Mouse (Mus musculus): ENCODE data around the gene Dffa. TPM values are rescaled to one million over a fixed set of nuclear protein-coding genes. Genes with fewer than 3 reads are reported as not detected.

The Dffa gene
- total and polyA plus RNA-seq, 3 experiments: 23.4 to 44.8 (median 26.8) TPM

DNA sequence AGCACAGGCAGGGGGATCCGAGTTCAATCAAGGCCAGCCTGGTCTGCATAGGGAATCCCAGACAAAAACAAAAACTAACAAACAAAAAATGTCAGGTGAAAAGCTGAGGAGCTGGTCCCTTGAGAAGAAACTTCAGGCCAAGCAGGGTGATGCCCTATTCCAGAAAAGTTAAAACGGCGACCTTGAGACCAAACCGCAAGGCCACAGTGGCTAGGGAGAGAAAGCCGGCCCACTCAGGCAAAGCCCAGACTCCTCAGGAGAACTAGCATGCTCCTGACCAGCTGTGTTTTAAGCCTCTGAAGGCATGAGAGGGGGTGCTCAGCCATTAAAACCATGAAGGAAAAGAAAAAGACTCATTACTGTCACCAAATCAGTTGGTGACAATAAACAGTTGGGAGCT, 18.6 kb upstream of the Dffa start:
- Histone ChIP-seq H3K9me3 (replicated peaks; ENCODE audit: low read length) (no peaks in the 10 kb centered on the region), H3K9ac (ENCODE audit: insufficient read depth, low read depth) (no peak overlapping the region), H3K4me3 (replicated peaks in 1 of 3; ENCODE audit: low read depth in 2 of 3, low read length in 2 of 3, poor library complexity in 1 of 3) (no peak overlapping the region), H3K4me1 (ENCODE audit: control insufficient read depth in 1 of 2, insufficient read depth in 2 of 2) (peaks cover 0 to 11% of the 10 kb centered on the region in 2 experiments; a peak in 2 of 4 replicates), H3K4me2 (ENCODE audit: insufficient read depth, low read depth, poor library complexity, severe bottlenecking) (no peak overlapping the region), H3K79me2 (replicated peaks; ENCODE audit: control insufficient read depth, extremely low read depth, insufficient read depth, poor library complexity, severe bottlenecking) (peaks cover 33% of the 10 kb centered on the region), H3K27me3 (replicated peaks) (no peaks in the 10 kb centered on the region), H3K36me3 (replicated peaks in 1 of 2; ENCODE audit: control insufficient read depth in 1 of 2, insufficient read depth in 1 of 2, low read length in 1 of 2) (peaks cover 0 to 63% of the 10 kb centered on the region in 2 experiments), H3K27ac (ENCODE audit: insufficient read depth, low read depth) (no peak overlapping the region)
- in situ Hi-C loops (cut with MboI; ENCODE audit: low pct_ligation_motif_present, low pct_unique_long_range_greater_than_20kb, low sequenced_read_pairs): no loop called here
- DNase-seq (ENCODE audit: extremely low read depth): no peak
- TF ChIP-seq CHD2 (IDR thresholded peaks at IDR 0.05; ENCODE audit: low read length): no peak
- TF ChIP-seq TBP (conservative IDR thresholded peaks at IDR 0.05; ENCODE audit: low read depth, low read length): no peak
- TF ChIP-seq EP300 (IDR thresholded peaks at IDR 0.05; ENCODE audit: low read length): no peak
- no peak for TF ChIP-seq MYC (IDR thresholded peaks at IDR 0.05; ENCODE audit: low read depth, low read length)
- dilution Hi-C loops (cut with MboI; ENCODE audit: extremely low pct_ligation_motif_present, extremely low pct_unique_long_range_greater_than_20kb, low sequenced_read_pairs): no loop called here

- H3K4me3 ChIP-seq (replicated peaks in 1 of 3; ENCODE audit: low read depth in 2 of 3, low read length in 2 of 3, poor library complexity in 1 of 3): no peak overlapping the region
- in situ Hi-C loops (cut with MboI; ENCODE audit: low pct_ligation_motif_present, low pct_unique_long_range_greater_than_20kb, low sequenced_read_pairs): no loop called here
- H3K4me1 ChIP-seq (ENCODE audit: control insufficient read depth in 1 of 2, insufficient read depth in 2 of 2): peaks cover 0 to 12% of the 10 kb centered on the region in 2 experiments; a peak in 3 of 4 replicates
- H3K36me3 ChIP-seq (replicated peaks in 1 of 2; ENCODE audit: control insufficient read depth in 1 of 2, insufficient read depth in 1 of 2, low read length in 1 of 2): peaks cover 2 to 58% of the 10 kb centered on the region in 2 experiments
- H3K79me2 ChIP-seq (replicated peaks; ENCODE audit: control insufficient read depth, extremely low read depth, insufficient read depth, poor library complexity, severe bottlenecking): peaks cover 26% of the 10 kb centered on the region
- TF ChIP-seq ZMIZ1 (IDR thresholded peaks at IDR 0.05; ENCODE audit: low read depth, low read length) (no peak), MAX (IDR thresholded peaks at IDR 0.05; ENCODE audit: low read length) (no peak), MYC (IDR thresholded peaks at IDR 0.05; ENCODE audit: low read depth, low read length) (no peak), CTCF (conservative IDR thresholded peaks at IDR 0.05 in 1 of 2, IDR thresholded peaks at IDR 0.05 in 1 of 2; ENCODE audit: low read depth in 2 of 2, low read length in 2 of 2) (no peak), IRF4 (IDR thresholded peaks at IDR 0.05; ENCODE audit: low read depth, low read length) (no peak)
- H3K9me3 ChIP-seq (replicated peaks; ENCODE audit: low read length): no peaks in the 10 kb centered on the region
- dilution Hi-C loops (cut with MboI; ENCODE audit: extremely low pct_ligation_motif_present, extremely low pct_unique_long_range_greater_than_20kb, low sequenced_read_pairs): no loop called here
- H3K27me3 ChIP-seq (replicated peaks): no peaks in the 10 kb centered on the region
- H3K4me2 ChIP-seq (ENCODE audit: insufficient read depth, low read depth, poor library complexity, severe bottlenecking): no peak overlapping the region
- no peak for DNase-seq (ENCODE audit: extremely low read depth)
- no peak overlapping the region for H3K27ac ChIP-seq (ENCODE audit: insufficient read depth, low read depth)
- H3K9ac ChIP-seq (ENCODE audit: insufficient read depth, low read depth): no peak overlapping the region
Measured at GRCm38 (mm10) chr4:149091364-149091763, 12.6 kb upstream of the Dffa start.

DNA sequence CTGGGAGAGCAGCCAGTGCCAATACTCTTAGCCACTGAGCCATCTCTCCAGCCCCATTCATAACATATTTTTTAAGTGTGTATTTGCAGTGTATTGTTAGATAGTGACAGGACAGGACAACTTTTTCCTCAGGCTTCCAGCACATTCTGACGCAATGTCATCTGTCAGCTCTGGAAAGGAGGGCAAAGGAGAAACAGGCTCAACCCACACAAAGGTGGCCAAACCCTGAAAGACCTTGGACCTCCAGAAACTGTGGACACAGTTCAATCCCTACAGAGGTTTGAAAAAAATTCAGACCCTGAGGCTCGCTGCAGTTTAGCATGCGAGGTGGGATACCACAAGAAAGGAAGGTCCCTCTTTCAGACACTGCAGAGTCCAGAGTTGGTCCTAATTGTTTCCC, 6.0 kb upstream of the Dffa start:
- H3K9me3 ChIP-seq (replicated peaks; ENCODE audit: low read length): no peaks in the 10 kb centered on the region
- H3K4me1 ChIP-seq (ENCODE audit: control insufficient read depth in 1 of 2, insufficient read depth in 2 of 2): peaks cover 6 to 21% of the 10 kb centered on the region in 2 experiments; a peak in 3 of 4 replicates
- H3K9ac ChIP-seq (ENCODE audit: insufficient read depth, low read depth): peak overlapping the region; percentile 70
- peaks cover 2 to 28% of the 10 kb centered on the region in 2 experiments for H3K36me3 ChIP-seq (replicated peaks in 1 of 2; ENCODE audit: control insufficient read depth in 1 of 2, insufficient read depth in 1 of 2, low read length in 1 of 2)
- H3K4me2 ChIP-seq (ENCODE audit: insufficient read depth, low read depth, poor library complexity, severe bottlenecking): peak overlapping the region; percentile 62
- H3K27ac ChIP-seq (ENCODE audit: insufficient read depth, low read depth): no peak overlapping the region
- H3K27me3 ChIP-seq (replicated peaks): no peaks in the 10 kb centered on the region
- H3K4me3 ChIP-seq (replicated peaks in 1 of 3; ENCODE audit: low read depth in 2 of 3, low read length in 2 of 3, poor library complexity in 1 of 3): peak overlapping the region; percentile 91 to 99 (median 99)
- DNase-seq (ENCODE audit: extremely low read depth): no peak
- TF ChIP-seq MAFK (IDR thresholded peaks at IDR 0.05; ENCODE audit: insufficient replicate concordance, low read length) (no peak), USF2 (conservative IDR thresholded peaks at IDR 0.05; ENCODE audit: low read depth, low read length) (no peak), TCF12 (IDR thresholded peaks at IDR 0.05; ENCODE audit: low read depth, low read length) (no peak), MYC (IDR thresholded peaks at IDR 0.05; ENCODE audit: low read depth, low read length) (no peak), ELF1 (IDR thresholded peaks at IDR 0.05; ENCODE audit: low read depth, low read length) (no peak), NRF1 (IDR thresholded peaks at IDR 0.05; ENCODE audit: low read depth, low read length) (no peak), NELFE (IDR thresholded peaks at IDR 0.05; ENCODE audit: low read depth, low read length) (no peak)
- H3K79me2 ChIP-seq (replicated peaks; ENCODE audit: control insufficient read depth, extremely low read depth, insufficient read depth, poor library complexity, severe bottlenecking): peaks cover 36% of the 10 kb centered on the region
- dilution Hi-C loops (cut with MboI; ENCODE audit: extremely low pct_ligation_motif_present, extremely low pct_unique_long_range_greater_than_20kb, low sequenced_read_pairs): no loop called here
- in situ Hi-C loops (cut with MboI; ENCODE audit: low pct_ligation_motif_present, low pct_unique_long_range_greater_than_20kb, low sequenced_read_pairs): no loop called here

Data from CH12.LX (cell line).